Mouse (Mus musculus): Measurements from ENCODE around the gene Csdc2.

GRCm38 (mm10) chr15:81949476-81950131, 13.0 kb downstream of the Csdc2 start:
- TF ChIP-seq POLR2A (IDR thresholded peaks at IDR 0.05; ENCODE audit: extremely low read depth, insufficient read depth, low read length) (peak; percentile 24; the same call in 1 of the 2 replicates), CTCF (IDR thresholded peaks at IDR 0.05; ENCODE audit: extremely low read depth, insufficient read depth, low read length) (no peak)
